Mouse (Mus musculus): ENCODE results near the gene Cyp2t4. TPM values are rescaled to one million over a fixed set of nuclear protein-coding genes. Genes with fewer than 3 reads are reported as not detected.

Gene Cyp2t4
- total and polyA plus RNA-seq, 3 experiments, result 0.28 TPM; not detected in 2

DNA sequence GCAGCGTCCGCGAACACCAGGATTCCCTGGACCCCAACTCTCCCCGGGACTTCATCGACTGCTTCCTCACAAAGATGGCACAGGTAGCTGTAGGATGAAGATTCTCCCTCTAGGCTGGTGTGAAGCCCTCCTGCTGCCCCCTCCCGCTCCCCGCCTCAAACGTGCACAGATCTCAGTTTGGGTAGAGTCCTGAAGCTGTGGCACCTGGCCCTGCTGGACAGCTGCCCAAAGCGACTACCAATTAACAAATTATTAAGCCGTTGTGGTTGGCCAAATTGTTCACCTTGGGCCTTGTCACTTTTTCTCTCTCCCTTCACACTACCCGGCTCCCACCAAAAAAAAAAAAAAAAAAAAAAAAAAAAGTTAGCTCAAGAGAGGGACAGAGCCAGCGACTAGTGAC, 23.7 kb upstream of the Cyp2t4 start:
- Histone ChIP-seq H3K9ac (ENCODE audit: control insufficient read depth, low read depth, low read length, poor library complexity, severe bottlenecking) (no peak overlapping the region), H3K4me3 (ENCODE audit: control insufficient read depth in 1 of 2, insufficient read depth in 1 of 2, low read depth in 2 of 2, low read length in 2 of 2) (no peak overlapping the region), H3K4me1 (ENCODE audit: control insufficient read depth in 1 of 2, insufficient read depth in 2 of 2, low read length in 2 of 2) (no peaks in the 10 kb centered on the region), H3K79me2 (ENCODE audit: control insufficient read depth, insufficient read depth, low read length, poor library complexity) (no peaks in the 10 kb centered on the region), H3K36me3 (ENCODE audit: control insufficient read depth in 1 of 2, insufficient read depth in 2 of 2, low read length in 2 of 2) (no peaks in the 10 kb centered on the region), H3K27ac (ENCODE audit: control insufficient read depth, low read depth, low read length) (no peak overlapping the region), H3K9me3 (replicated peaks; ENCODE audit: insufficient read depth, low read length) (no peaks in the 10 kb centered on the region), H3K27me3 (ENCODE audit: control insufficient read depth in 1 of 2, insufficient read depth in 2 of 2, low read length in 2 of 2) (no peaks in the 10 kb centered on the region)
- TF ChIP-seq RAD21 (IDR thresholded peaks at IDR 0.05; ENCODE audit: low read depth, low read length), result no peak
- no peak for TF ChIP-seq MXI1 (IDR thresholded peaks at IDR 0.05; ENCODE audit: low read depth, low read length)
- TF ChIP-seq CHD1 (IDR thresholded peaks at IDR 0.05; ENCODE audit: low read depth, low read length), result no peak
- TF ChIP-seq ZKSCAN1 (IDR thresholded peaks at IDR 0.05; ENCODE audit: low read depth, low read length), result no peak
- TF ChIP-seq RCOR1 (IDR thresholded peaks at IDR 0.05; ENCODE audit: low read depth, low read length), result no peak
- no peak for TF ChIP-seq SIN3A (IDR thresholded peaks at IDR 0.05; ENCODE audit: low read length)
- no peak for TF ChIP-seq MAZ (IDR thresholded peaks at IDR 0.05; ENCODE audit: low read depth, low read length)
- TF ChIP-seq MYC (IDR thresholded peaks at IDR 0.05; ENCODE audit: low read depth, low read length), result no peak
- TF ChIP-seq SMC3 (IDR thresholded peaks at IDR 0.05; ENCODE audit: low read depth, low read length), result no peak
- TF ChIP-seq BHLHE40 (IDR thresholded peaks at IDR 0.05; ENCODE audit: borderline replicate concordance, low read depth, low read length), result no peak
- TF ChIP-seq TBP (IDR thresholded peaks at IDR 0.05; ENCODE audit: low read depth, low read length), result no peak
- TF ChIP-seq MYB (IDR thresholded peaks at IDR 0.05; ENCODE audit: low read depth, low read length), result no peak
- no peak for TF ChIP-seq POLR2A (IDR thresholded peaks at IDR 0.05; ENCODE audit: control insufficient read depth in 1 of 2, insufficient read depth in 1 of 2, low read depth in 1 of 2, low read length in 2 of 2, poor library complexity in 1 of 2)
- no peak for TF ChIP-seq POLR2AphosphoS2 (IDR thresholded peaks at IDR 0.05; ENCODE audit: low read length)
- no peak for DNase-seq (ENCODE audit: low read depth, low spot score)

DNA sequence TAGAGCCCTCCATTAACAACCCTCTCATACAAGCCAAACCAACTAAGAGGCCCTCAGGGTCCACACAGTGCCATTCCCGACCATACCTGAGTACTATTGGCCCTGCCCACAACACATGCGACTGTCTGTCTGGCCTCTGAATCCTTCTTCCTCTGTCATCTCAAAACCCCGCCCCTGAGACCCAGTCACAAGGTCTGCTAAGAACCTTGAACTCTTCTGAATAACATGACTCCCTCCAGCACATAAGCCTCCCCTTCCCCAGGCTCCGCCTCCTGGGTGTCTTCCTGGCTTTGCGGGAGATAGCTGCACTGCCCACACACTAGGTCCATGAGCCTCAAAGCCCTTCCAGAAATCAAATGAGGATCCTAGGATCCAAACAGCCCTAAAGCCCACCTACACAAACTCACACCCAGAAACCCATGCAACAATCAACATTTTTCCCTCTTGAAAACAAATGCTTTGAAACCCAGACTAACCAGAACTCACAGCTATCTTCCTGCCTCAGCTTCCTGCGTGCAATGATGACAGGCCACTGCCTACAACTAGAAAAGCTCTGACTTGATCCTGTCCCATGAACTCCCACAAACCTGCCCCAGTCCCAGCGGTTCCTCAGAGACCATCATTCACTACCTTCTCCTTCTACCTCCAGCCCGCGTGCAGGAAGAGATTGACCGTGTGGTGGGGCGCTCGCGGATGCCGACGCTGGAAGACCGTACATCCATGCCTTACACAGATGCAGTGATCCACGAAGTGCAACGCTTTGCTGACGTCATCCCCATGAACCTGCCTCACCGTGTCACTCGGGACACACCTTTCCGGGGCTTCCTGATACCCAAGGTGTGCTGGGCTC, 22.8 kb upstream of the Cyp2t4 start:
- H3K27ac ChIP-seq (ENCODE audit: control insufficient read depth, low read depth, low read length), result no peak overlapping the region
- H3K4me3 ChIP-seq (ENCODE audit: control insufficient read depth in 1 of 2, insufficient read depth in 1 of 2, low read depth in 2 of 2, low read length in 2 of 2), result no peak overlapping the region
- DNase-seq (ENCODE audit: low read depth, low spot score), result no peak
- no peaks in the 10 kb centered on the region for H3K79me2 ChIP-seq (ENCODE audit: control insufficient read depth, insufficient read depth, low read length, poor library complexity)
- TF ChIP-seq BHLHE40 (IDR thresholded peaks at IDR 0.05; ENCODE audit: borderline replicate concordance, low read depth, low read length) (no peak), MAFK (IDR thresholded peaks at IDR 0.05; ENCODE audit: borderline replicate concordance, low read depth, low read length) (no peak), SIN3A (IDR thresholded peaks at IDR 0.05; ENCODE audit: low read length) (no peak), RCOR1 (IDR thresholded peaks at IDR 0.05; ENCODE audit: low read depth, low read length) (no peak), UBTF (IDR thresholded peaks at IDR 0.05; ENCODE audit: borderline replicate concordance, insufficient read depth, low read depth, low read length) (no peak), SMC3 (IDR thresholded peaks at IDR 0.05; ENCODE audit: low read depth, low read length) (no peak), POLR2A (IDR thresholded peaks at IDR 0.05; ENCODE audit: control insufficient read depth in 1 of 2, insufficient read depth in 1 of 2, low read depth in 1 of 2, low read length in 2 of 2, poor library complexity in 1 of 2) (no peak), EP300 (IDR thresholded peaks at IDR 0.05; ENCODE audit: low read depth in 1 of 2, low read length in 2 of 2) (no peak), CHD1 (IDR thresholded peaks at IDR 0.05; ENCODE audit: low read depth, low read length) (no peak), KAT2A (conservative IDR thresholded peaks at IDR 0.05; ENCODE audit: low read depth, low read length) (no peak), CHD2 (IDR thresholded peaks at IDR 0.05; ENCODE audit: low read length) (no peak), E2F4 (IDR thresholded peaks at IDR 0.05; ENCODE audit: borderline replicate concordance, low read depth, low read length) (no peak), HCFC1 (IDR thresholded peaks at IDR 0.05; ENCODE audit: low read depth, low read length) (no peak)
- no peaks in the 10 kb centered on the region for H3K4me1 ChIP-seq (ENCODE audit: control insufficient read depth in 1 of 2, insufficient read depth in 2 of 2, low read length in 2 of 2)
- H3K9ac ChIP-seq (ENCODE audit: control insufficient read depth, low read depth, low read length, poor library complexity, severe bottlenecking), result no peak overlapping the region
- no peaks in the 10 kb centered on the region for H3K9me3 ChIP-seq (replicated peaks; ENCODE audit: insufficient read depth, low read length)
- H3K27me3 ChIP-seq (ENCODE audit: control insufficient read depth in 1 of 2, insufficient read depth in 2 of 2, low read length in 2 of 2), result no peaks in the 10 kb centered on the region
- no peaks in the 10 kb centered on the region for H3K36me3 ChIP-seq (ENCODE audit: control insufficient read depth in 1 of 2, insufficient read depth in 2 of 2, low read length in 2 of 2)
